Mouse (Mus musculus): ENCODE measurements around the gene Tmigd3. TPM values are rescaled to one million over a fixed set of nuclear protein-coding genes. Genes with fewer than 3 reads are reported as not detected.
A peak's percentile ranks its signal among the peaks of the same experiment; 100 is the strongest.

Gene Tmigd3
- polyA plus RNA-seq, 1 experiment from 2014 or later: not detected

- H3K9me3 ChIP-seq (replicated peaks): no peaks in the 10 kb centered on the region
- no peaks in the 10 kb centered on the region for H3K4me1 ChIP-seq
- no peak overlapping the region for H3K4me3 ChIP-seq
- no peak overlapping the region for H3K27ac ChIP-seq
- DNase-seq (ENCODE audit: low spot score): peak; percentile 18
- no peaks in the 10 kb centered on the region for H3K36me3 ChIP-seq
- WGBS: 89% methylated on average over 8 of the region's 8 CpGs
- H3K27me3 ChIP-seq (ENCODE audit: low read depth, poor library complexity, severe bottlenecking): 0 out of 2 replicates have a peak, but pooled peaks cover 5% of the 10 kb centered on the region
These were observed 8.0 kb downstream of the Tmigd3 start for GRCm38 (mm10) chr3:105878751-105879150.

- H3K9me3 ChIP-seq (replicated peaks): no peaks in the 10 kb centered on the region
- 69% methylated on average over 3 of the region's 3 CpGs for WGBS
- DNase-seq (ENCODE audit: low spot score): peak; percentile 19
- no peaks in the 10 kb centered on the region for H3K36me3 ChIP-seq
- no peak overlapping the region for H3K4me3 ChIP-seq
- no peak overlapping the region for H3K27ac ChIP-seq
- H3K4me1 ChIP-seq: no peaks in the 10 kb centered on the region
- H3K27me3 ChIP-seq (ENCODE audit: low read depth, poor library complexity, severe bottlenecking): no peaks in the 10 kb centered on the region
These were observed 9.7 kb downstream of the Tmigd3 start for GRCm38 (mm10) chr3:105880419-105880818.

- Histone ChIP-seq H3K36me3 (no peaks in the 10 kb centered on the region), H3K27me3 (ENCODE audit: low read depth, poor library complexity, severe bottlenecking) (no peaks in the 10 kb centered on the region), H3K4me3 (no peak overlapping the region), H3K4me1 (no peaks in the 10 kb centered on the region), H3K9me3 (replicated peaks) (no peaks in the 10 kb centered on the region), H3K27ac (no peak overlapping the region)
- 86% methylated on average over 7 of the region's 7 CpGs for WGBS
- peak; percentile 4 for DNase-seq (ENCODE audit: low spot score)
These were observed 11.4 kb downstream of the Tmigd3 start for GRCm38 (mm10) chr3:105882105-105882504.

GRCm38 (mm10) chr3:105883111-105883510 lies 12.4 kb downstream of the Tmigd3 start:
- H3K4me3 ChIP-seq: no peak overlapping the region
- H3K4me1 ChIP-seq: no peaks in the 10 kb centered on the region
- H3K9me3 ChIP-seq (replicated peaks): no peaks in the 10 kb centered on the region
- H3K27ac ChIP-seq: no peak overlapping the region
- WGBS: 97% methylated on average over 2 of the region's 2 CpGs
- H3K27me3 ChIP-seq (ENCODE audit: low read depth, poor library complexity, severe bottlenecking): no peaks in the 10 kb centered on the region
- no peak for DNase-seq (ENCODE audit: low spot score)
- H3K36me3 ChIP-seq: no peaks in the 10 kb centered on the region

DNA sequence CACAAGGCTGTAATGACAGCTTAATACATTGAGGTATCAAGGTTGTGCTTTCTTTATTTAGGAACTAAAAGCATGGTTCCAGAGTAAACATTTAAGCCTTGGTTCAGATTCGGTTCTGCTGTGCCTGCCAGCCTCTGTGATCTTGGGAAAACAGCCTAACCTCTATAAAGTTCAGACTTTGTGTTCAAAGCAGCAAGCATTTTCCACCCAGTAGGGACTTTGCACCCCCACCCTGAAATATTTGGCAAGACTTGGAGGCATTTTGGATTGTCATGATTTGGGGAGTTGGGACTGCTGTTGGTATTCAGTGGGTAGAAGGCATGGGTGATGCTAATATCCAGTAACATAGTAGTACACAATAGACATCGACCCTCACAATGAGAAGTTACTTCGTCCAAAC lies 18.3 kb downstream of the Tmigd3 start:
- Histone ChIP-seq H3K4me1 (peaks cover 28% of the 10 kb centered on the region), H3K4me3 (no peak overlapping the region), H3K27ac (no peak overlapping the region), H3K36me3 (no peaks in the 10 kb centered on the region), H3K27me3 (ENCODE audit: low read depth, poor library complexity, severe bottlenecking) (no peaks in the 10 kb centered on the region), H3K9me3 (replicated peaks) (no peaks in the 10 kb centered on the region)
- no peak for DNase-seq (ENCODE audit: low spot score)
- 81% methylated on average over 3 of the region's 3 CpGs for WGBS

- Histone ChIP-seq H3K27ac (no peak overlapping the region), H3K4me1 (peaks cover 40% of the 10 kb centered on the region), H3K9me3 (replicated peaks) (no peaks in the 10 kb centered on the region), H3K27me3 (ENCODE audit: low read depth, poor library complexity, severe bottlenecking) (no peaks in the 10 kb centered on the region), H3K4me3 (no peak overlapping the region), H3K36me3 (no peaks in the 10 kb centered on the region)
- no peak for DNase-seq (ENCODE audit: low spot score)
- 73% methylated on average over 4 of the region's 4 CpGs for WGBS
These were observed 19.5 kb downstream of the Tmigd3 start for GRCm38 (mm10) chr3:105890220-105890619.

- H3K27ac ChIP-seq: no peak overlapping the region
- DNase-seq (ENCODE audit: low spot score): no peak
- H3K4me3 ChIP-seq: no peak overlapping the region
These were observed 20.4 kb downstream of the Tmigd3 start for GRCm38 (mm10) chr3:105891141-105891540.

DNA sequence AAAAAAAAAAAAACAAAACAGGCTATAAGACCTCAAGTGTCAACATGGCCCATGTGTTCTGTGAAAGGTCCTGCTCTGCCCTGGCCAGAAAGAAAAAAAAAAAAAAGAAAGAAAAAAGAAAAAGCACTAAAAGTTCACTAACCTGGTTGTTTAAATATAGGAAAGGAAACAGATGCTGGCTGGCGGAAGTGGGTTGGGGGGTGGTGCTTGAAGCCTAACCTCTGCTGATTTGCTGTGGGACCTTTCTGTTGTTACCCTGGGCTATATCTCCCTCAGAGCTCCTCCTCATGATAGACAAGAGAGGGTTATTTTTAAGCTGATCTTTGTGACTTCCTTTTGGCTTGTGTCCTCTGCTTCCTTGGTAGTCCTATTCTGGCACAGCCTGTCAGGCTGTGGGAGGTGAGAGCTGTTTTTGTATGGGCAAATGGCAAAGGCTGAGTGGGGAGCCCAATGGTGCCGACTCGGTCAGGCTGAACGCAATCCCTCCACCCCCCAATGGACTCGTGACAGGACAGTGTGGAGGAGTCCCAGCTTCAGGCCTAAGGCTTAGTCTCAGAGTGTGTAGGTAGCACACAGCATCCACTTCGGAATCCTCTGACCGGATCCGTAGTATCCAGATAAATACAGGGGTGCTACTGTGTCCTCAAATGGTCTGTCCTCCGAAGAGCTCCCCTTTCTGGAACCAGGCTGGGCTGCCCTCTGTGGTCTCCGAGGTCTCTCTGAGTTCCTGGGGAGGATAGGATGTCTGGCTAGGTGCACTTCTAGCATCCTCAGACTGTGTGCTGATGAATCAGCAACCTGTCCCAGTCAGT lies 21.3 kb downstream of the Tmigd3 start:
- peak overlapping the region; percentile 64 for H3K27ac ChIP-seq
- H3K27me3 ChIP-seq (ENCODE audit: low read depth, poor library complexity, severe bottlenecking): no peaks in the 10 kb centered on the region
- peaks cover 42% of the 10 kb centered on the region for H3K4me1 ChIP-seq
- no peak overlapping the region for H3K4me3 ChIP-seq
- DNase-seq (ENCODE audit: low spot score): peak; percentile 30
- H3K9me3 ChIP-seq (replicated peaks): no peaks in the 10 kb centered on the region
- WGBS: 79% methylated on average over 10 of the region's 10 CpGs
- H3K36me3 ChIP-seq: no peaks in the 10 kb centered on the region

More at GRCm38 (mm10) chr3:105891141-105891540, 20.4 kb downstream of the Tmigd3 start:
- Histone ChIP-seq H3K36me3 (no peaks in the 10 kb centered on the region), H3K9me3 (replicated peaks) (no peaks in the 10 kb centered on the region), H3K27me3 (ENCODE audit: low read depth, poor library complexity, severe bottlenecking) (no peaks in the 10 kb centered on the region), H3K4me1 (peaks cover 42% of the 10 kb centered on the region)
- 73% methylated on average over 3 of the region's 3 CpGs for WGBS

DNA sequence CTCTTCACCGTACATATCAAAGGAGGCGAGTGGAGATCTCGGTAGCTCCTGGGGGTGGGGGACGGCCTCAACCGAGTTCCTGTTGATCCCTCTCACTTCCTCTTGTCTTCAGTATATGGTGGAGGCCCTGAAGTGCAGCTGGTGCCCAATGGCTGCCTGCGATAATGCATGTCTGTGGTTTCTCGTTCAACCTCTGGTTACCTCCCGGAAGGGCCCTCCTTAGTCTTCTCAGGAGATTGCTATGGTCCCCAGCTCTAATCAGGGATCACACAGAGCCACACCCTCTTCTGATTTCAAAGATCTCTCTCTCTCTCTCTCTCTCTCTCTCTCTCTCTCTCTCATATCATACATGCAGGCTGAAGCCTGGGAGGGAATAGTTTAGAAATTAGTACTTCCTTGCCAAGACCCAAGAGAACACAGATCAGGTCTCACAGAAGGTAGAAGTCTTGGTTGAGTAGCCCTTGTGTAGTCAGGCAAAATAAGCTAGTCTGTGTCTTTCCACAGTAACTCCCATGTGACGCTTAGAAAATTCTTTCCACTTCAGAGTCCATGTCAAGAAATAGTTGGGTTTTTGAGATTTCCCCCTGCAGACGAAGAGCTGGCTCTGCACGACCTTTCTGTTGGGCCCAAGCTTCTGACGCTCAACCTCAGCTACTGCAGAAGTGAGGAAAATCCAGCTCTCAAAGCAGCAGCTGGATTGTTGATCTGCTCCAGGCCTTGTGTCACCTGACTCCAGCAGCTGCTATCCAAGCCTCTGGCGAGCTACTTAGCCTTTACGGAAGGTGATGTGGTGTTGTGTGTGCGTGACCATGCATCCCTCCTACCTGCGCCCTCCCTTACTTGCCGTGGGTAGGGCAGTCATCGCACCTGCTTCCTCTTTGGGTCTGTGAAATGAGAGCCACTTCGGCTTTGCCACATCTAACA lies 22.1 kb downstream of the Tmigd3 start:
- H3K27ac ChIP-seq: peak overlapping the region; percentile 64
- no peaks in the 10 kb centered on the region for H3K27me3 ChIP-seq (ENCODE audit: low read depth, poor library complexity, severe bottlenecking)
- WGBS: 84% methylated on average over 19 of the region's 19 CpGs
- peaks cover 42% of the 10 kb centered on the region for H3K4me1 ChIP-seq
- H3K4me3 ChIP-seq: no peak overlapping the region
- H3K36me3 ChIP-seq: no peaks in the 10 kb centered on the region
- DNase-seq (ENCODE audit: low spot score): no peak
- H3K9me3 ChIP-seq (replicated peaks): no peaks in the 10 kb centered on the region

- Histone ChIP-seq H3K9me3 (replicated peaks) (no peaks in the 10 kb centered on the region), H3K4me1 (peaks cover 42% of the 10 kb centered on the region), H3K4me3 (no peak overlapping the region), H3K27ac (peak overlapping the region; percentile 69), H3K27me3 (ENCODE audit: low read depth, poor library complexity, severe bottlenecking) (no peaks in the 10 kb centered on the region), H3K36me3 (no peaks in the 10 kb centered on the region)
- whole genome bisulfite sequencing: 32% methylated on average over 6 of the region's 6 CpGs
- peak; percentile 59 for DNase-seq (ENCODE audit: low spot score)
These were observed 23.3 kb downstream of the Tmigd3 start for GRCm38 (mm10) chr3:105893941-105894391.

DNA sequence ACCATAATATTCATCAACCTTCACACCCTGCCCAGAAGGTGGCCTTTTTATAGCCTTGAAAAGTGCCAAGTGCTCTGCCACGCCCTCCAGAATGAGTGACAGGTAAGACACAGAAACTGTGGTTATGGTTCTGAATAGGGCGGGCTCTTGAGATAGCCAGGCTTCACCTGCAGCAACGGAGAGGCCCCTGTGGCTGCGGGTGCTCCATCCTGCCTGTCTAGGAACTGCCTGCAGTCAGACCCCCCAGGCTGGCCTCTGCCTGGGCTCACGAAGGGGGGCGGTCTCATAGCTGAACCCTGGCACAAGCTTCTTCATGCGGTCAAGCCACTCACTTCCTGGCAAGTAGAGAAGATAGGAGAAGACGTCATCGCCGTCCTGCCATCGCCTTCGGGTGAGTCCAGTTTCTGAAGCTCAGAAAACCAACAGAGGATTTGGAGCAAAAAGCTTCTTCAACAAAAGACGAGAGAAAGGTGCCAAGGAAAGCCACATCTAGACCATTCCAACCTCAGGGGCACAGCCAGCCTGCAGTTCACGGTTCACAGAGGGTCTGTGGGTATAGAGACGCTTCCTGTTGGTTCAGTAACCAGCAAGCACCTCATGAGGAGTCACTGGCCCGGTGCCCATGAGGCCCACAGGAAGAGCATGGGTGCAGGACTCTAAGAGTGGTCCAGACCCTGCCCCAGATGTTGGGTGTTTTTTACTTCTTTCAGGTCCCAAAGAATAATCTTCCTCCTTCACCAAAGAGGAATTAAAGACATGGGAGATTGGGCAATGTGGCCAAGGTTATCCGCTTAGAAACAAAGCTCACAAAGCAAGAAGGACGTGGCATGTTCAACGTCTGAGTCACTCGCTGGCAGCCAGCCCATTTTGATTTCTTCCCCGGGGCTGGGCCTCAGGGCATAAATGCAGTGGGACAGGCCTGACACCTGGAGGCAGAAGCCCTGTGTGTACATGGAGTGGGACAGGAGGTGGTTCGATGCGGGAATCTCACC lies 24.2 kb downstream of the Tmigd3 start:
- Histone ChIP-seq H3K9me3 (replicated peaks) (no peaks in the 10 kb centered on the region), H3K36me3 (no peaks in the 10 kb centered on the region), H3K27ac (peak overlapping the region; percentile 69; the same call in 1 of the 2 replicates), H3K4me3 (no peak overlapping the region), H3K4me1 (peaks cover 45% of the 10 kb centered on the region), H3K27me3 (ENCODE audit: low read depth, poor library complexity, severe bottlenecking) (no peaks in the 10 kb centered on the region)
- DNase-seq (ENCODE audit: low spot score): peak; percentile 50
- 87% methylated on average over 23 of the region's 23 CpGs for WGBS

DNA sequence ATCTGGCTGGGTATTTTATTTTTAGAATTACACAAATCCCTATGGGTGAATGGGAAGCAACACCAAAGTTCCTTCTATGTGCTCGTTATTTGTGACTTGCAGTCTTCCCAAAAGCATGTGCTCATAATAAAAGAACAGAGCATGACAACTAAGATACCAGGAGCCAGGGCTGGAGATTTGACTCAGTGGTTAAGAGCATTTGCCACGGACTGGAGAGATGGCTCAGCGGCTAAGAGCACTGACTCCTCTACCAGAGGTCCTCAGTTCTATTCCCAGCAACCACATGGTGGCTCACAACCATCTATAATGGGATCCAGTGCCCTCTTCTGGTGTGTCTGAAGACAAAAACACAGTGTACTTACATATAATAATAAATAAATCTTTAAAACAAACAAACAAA lies 26.1 kb downstream of the Tmigd3 start:
- H3K4me3 ChIP-seq: no peak overlapping the region
- no peaks in the 10 kb centered on the region for H3K27me3 ChIP-seq (ENCODE audit: low read depth, poor library complexity, severe bottlenecking)
- H3K9me3 ChIP-seq (replicated peaks): no peaks in the 10 kb centered on the region
- peaks cover 39% of the 10 kb centered on the region for H3K4me1 ChIP-seq
- DNase-seq (ENCODE audit: low spot score): no peak
- 85% methylated on average over 3 of the region's 3 CpGs for WGBS
- no peaks in the 10 kb centered on the region for H3K36me3 ChIP-seq
- no peak overlapping the region for H3K27ac ChIP-seq
